Mouse (Mus musculus) myocyte (in vitro differentiated cells): ENCODE measurements at regions not wholly inside any gene's neighbourhood (a gene's known extent, or its start where the extent isn't known, plus 50 kb on each side); places are given as distances from the start of the nearest gene placed in this dataset.

ENCODE experiments used
- H3K27me3 ChIP-seq: one replicate; pipeline ENCODE4 v1.6.1; 2011; ENCODE audit not compliant: control insufficient read depth, insufficient read depth, insufficient read length
- H3K36me3 ChIP-seq: one replicate; pipeline ENCODE4 v1.6.1; 2011; ENCODE audit not compliant: control insufficient read depth, insufficient read depth
- H3K4me2 ChIP-seq: one replicate; pipeline ENCODE4 v1.6.1; 2011; ENCODE audit warnings: low read depth, control low read depth
- H3K4me3 ChIP-seq: one replicate; pipeline ENCODE4 v1.5.1; 2011; ENCODE audit warnings: mild to moderate bottlenecking, control low read depth, moderate library complexity
- H3K79me2 ChIP-seq: one replicate; pipeline ENCODE4 v1.6.1; 2011; ENCODE audit not compliant: control insufficient read depth, insufficient read depth
- H3ac ChIP-seq: one replicate; pipeline ENCODE4 v1.6.1; 2011; ENCODE audit not compliant: control insufficient read depth, insufficient read length
- CEBPB ChIP-seq: IDR thresholded peaks from 2 replicates; pipeline ENCODE4 v1.6.1; 2011; ENCODE audit warnings: mild to moderate bottlenecking, moderate library complexity; ENCODE audit not compliant: poor library complexity, insufficient read depth, severe bottlenecking
- E2F4 ChIP-seq: IDR thresholded peaks from one replicate; pipeline ENCODE4 v1.6.1; 2011; ENCODE audit warnings: mild to moderate bottlenecking, control low read depth, moderate library complexity; ENCODE audit not compliant: insufficient read depth
- MAX ChIP-seq: IDR thresholded peaks from one replicate; pipeline ENCODE4 v1.6.1; 2011; ENCODE audit warnings: low read depth, mild to moderate bottlenecking, control low read depth
- MYOD1 ChIP-seq, 3 experiments: IDR thresholded peaks; one replicate each; pipeline ENCODE4 v1.6.1; 2011; ENCODE audit warnings: control low read depth in 2 of 3, low read depth in 2 of 3, mild to moderate bottlenecking in 2 of 3, moderate library complexity in 1 of 3; ENCODE audit not compliant: insufficient read length in 2 of 3, control insufficient read depth in 1 of 3
- MYOG ChIP-seq, 3 experiments: IDR thresholded peaks; one replicate each; pipeline ENCODE4 v1.6.1; 2011; ENCODE audit warnings: control low read depth in 2 of 3, low read depth in 2 of 3, mild to moderate bottlenecking in 2 of 3; ENCODE audit not compliant: insufficient read length in 2 of 3, control insufficient read depth in 1 of 3, insufficient read depth in 1 of 3
- POLR2A ChIP-seq: IDR thresholded peaks from one replicate; pipeline ENCODE4 v1.6.1; 2011; ENCODE audit warnings: low read depth, mild to moderate bottlenecking, control low read depth, moderate library complexity; ENCODE audit not compliant: insufficient read length
- POLR2AphosphoS2 ChIP-seq: IDR thresholded peaks from one replicate; pipeline ENCODE4 v1.6.1; 2011; ENCODE audit warnings: low read depth, control low read depth; ENCODE audit not compliant: insufficient read length
- REST ChIP-seq: IDR thresholded peaks from one replicate; pipeline ENCODE4 v1.6.1; 2011; ENCODE audit warnings: mild to moderate bottlenecking, control low read depth, moderate library complexity; ENCODE audit not compliant: insufficient read depth, insufficient read length
- SRF ChIP-seq: IDR thresholded peaks from one replicate; pipeline ENCODE4 v1.6.1; 2011; ENCODE audit warnings: low read depth; ENCODE audit not compliant: control insufficient read depth, insufficient read length
- TCF12 ChIP-seq: IDR thresholded peaks from one replicate; pipeline ENCODE4 v1.6.1; 2011; ENCODE audit warnings: mild to moderate bottlenecking, control low read depth; ENCODE audit not compliant: poor library complexity, insufficient read depth, severe bottlenecking
- TCF3 ChIP-seq: IDR thresholded peaks from one replicate; pipeline ENCODE4 v1.6.1; 2011; ENCODE audit warnings: low read depth, control low read depth; ENCODE audit not compliant: insufficient read length
- USF1 ChIP-seq: IDR thresholded peaks from one replicate; pipeline ENCODE4 v1.6.1; 2011; ENCODE audit warnings: low read depth, mild to moderate bottlenecking, control low read depth, moderate library complexity

- H3K4me3 ChIP-seq, result no peak overlapping the region
- no peak for TF ChIP-seq MYOG (IDR thresholded peaks at IDR 0.05; ENCODE audit: control insufficient read depth in 1 of 3, insufficient read depth in 1 of 3, insufficient read length in 2 of 3, low read depth in 2 of 3)
- no peak for TF ChIP-seq POLR2A
- no peak for TF ChIP-seq POLR2AphosphoS2
- no peak for TF ChIP-seq MYOD1 (IDR thresholded peaks at IDR 0.05; ENCODE audit: control insufficient read depth in 1 of 3, insufficient read length in 2 of 3, low read depth in 2 of 3)
- TF ChIP-seq USF1, result no peak
- no peak for TF ChIP-seq SRF
- TF ChIP-seq TCF12, result no peak
- no peak for TF ChIP-seq E2F4
- TF ChIP-seq MAX, result no peak
- TF ChIP-seq TCF3, result no peak
- no peak for TF ChIP-seq CEBPB
- no peak for TF ChIP-seq REST
- H3K4me2 ChIP-seq, result no peak overlapping the region
- no peaks in the 10 kb centered on the region for H3K36me3 ChIP-seq
- no peaks in the 10 kb centered on the region for H3K27me3 ChIP-seq
- no peaks in the 10 kb centered on the region for H3K79me2 ChIP-seq
- H3ac ChIP-seq, result no peak overlapping the region
Measured at GRCm38 (mm10) chr11:24426995-24427883, 349.4 kb downstream of the Bcl11a start.

- Histone ChIP-seq H3K27me3 (no peaks in the 10 kb centered on the region), H3K36me3 (no peaks in the 10 kb centered on the region), H3K4me2 (no peak overlapping the region), H3ac (no peak overlapping the region), H3K79me2 (no peaks in the 10 kb centered on the region), H3K4me3 (no peak overlapping the region)
- no peak for TF ChIP-seq POLR2A
- TF ChIP-seq MYOD1 (IDR thresholded peaks at IDR 0.05; ENCODE audit: control insufficient read depth in 1 of 3, insufficient read length in 2 of 3, low read depth in 2 of 3), result no peak
Measured at GRCm38 (mm10) chr11:24448608-24449007, 370.8 kb downstream of the Bcl11a start.

- Histone ChIP-seq H3K79me2 (no peaks in the 10 kb centered on the region), H3ac (no peak overlapping the region), H3K27me3 (no peaks in the 10 kb centered on the region), H3K4me2 (no peak overlapping the region), H3K4me3 (no peak overlapping the region), H3K36me3 (no peaks in the 10 kb centered on the region)
- no peak for TF ChIP-seq TCF3
- TF ChIP-seq POLR2AphosphoS2, result no peak
- no peak for TF ChIP-seq REST
- TF ChIP-seq SRF, result no peak
- TF ChIP-seq POLR2A, result no peak
- TF ChIP-seq E2F4, result no peak
- TF ChIP-seq MAX, result no peak
- TF ChIP-seq MYOD1 (IDR thresholded peaks at IDR 0.05; ENCODE audit: control insufficient read depth in 1 of 3, insufficient read length in 2 of 3, low read depth in 2 of 3), result no peak
- TF ChIP-seq MYOG (IDR thresholded peaks at IDR 0.05; ENCODE audit: control insufficient read depth in 1 of 3, insufficient read depth in 1 of 3, insufficient read length in 2 of 3, low read depth in 2 of 3), result no peak
- no peak for TF ChIP-seq USF1
- no peak for TF ChIP-seq TCF12
- no peak for TF ChIP-seq CEBPB
Measured at GRCm38 (mm10) chr11:24452267-24452666, 374.4 kb downstream of the Bcl11a start.

- no peak overlapping the region for H3K4me3 ChIP-seq
- TF ChIP-seq TCF3, result no peak
- TF ChIP-seq POLR2A, result no peak
- no peak for TF ChIP-seq TCF12
- TF ChIP-seq MAX, result no peak
- no peak for TF ChIP-seq MYOG (IDR thresholded peaks at IDR 0.05; ENCODE audit: control insufficient read depth in 1 of 3, insufficient read depth in 1 of 3, insufficient read length in 2 of 3, low read depth in 2 of 3)
- no peak for TF ChIP-seq POLR2AphosphoS2
- no peak for TF ChIP-seq REST
- TF ChIP-seq USF1, result no peak
- no peak for TF ChIP-seq MYOD1 (IDR thresholded peaks at IDR 0.05; ENCODE audit: control insufficient read depth in 1 of 3, insufficient read length in 2 of 3, low read depth in 2 of 3)
- no peak for TF ChIP-seq CEBPB
- TF ChIP-seq SRF, result no peak
- TF ChIP-seq E2F4, result no peak
- no peaks in the 10 kb centered on the region for H3K79me2 ChIP-seq
- no peak overlapping the region for H3ac ChIP-seq
- H3K36me3 ChIP-seq, result no peaks in the 10 kb centered on the region
- H3K27me3 ChIP-seq, result no peaks in the 10 kb centered on the region
- no peak overlapping the region for H3K4me2 ChIP-seq
Measured at GRCm38 (mm10) chr11:24464642-24465041, 386.8 kb downstream of the Bcl11a start.
